Mouse (Mus musculus): Measurements from ENCODE around the gene Tcl1b4.

DNA sequence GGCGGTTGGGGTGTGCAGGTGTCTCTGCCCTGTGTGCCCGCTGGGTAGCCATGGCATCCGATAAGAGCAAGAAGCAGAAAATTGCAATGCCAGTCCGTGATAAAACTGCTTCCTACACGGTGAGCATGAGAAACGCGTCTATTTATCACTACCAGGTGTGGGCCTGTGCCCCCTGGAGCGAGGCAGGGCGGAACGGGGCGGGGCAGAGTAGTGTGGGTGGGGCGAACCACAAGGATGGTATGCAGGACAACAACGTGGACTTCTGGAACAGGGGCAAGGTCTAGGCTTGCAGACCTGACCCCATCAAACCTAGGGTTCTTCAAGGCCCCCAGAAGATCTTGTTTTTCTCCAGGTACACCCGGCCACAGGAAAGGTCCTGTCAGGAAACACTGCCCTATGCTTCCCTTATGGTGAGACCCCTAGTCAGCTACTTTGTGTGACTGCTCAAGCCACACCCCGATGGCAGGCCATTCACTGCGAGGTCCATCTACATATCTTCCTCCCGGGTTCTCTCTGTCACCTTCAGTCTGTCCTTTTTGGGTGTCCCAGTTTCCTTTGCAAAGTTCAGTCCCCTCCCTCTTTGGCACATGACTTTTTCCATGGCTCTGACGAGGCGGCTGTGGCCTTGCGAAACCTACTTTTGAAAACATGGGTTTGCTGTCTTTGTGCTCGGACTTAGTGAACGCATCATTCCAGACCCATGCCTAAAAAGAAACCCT, 21.0 kb downstream of the Tcl1b4 start, which contains the start of gene Tcl1:
- TF ChIP-seq TCF3 (IDR thresholded peaks at IDR 0.05; ENCODE audit: insufficient read length, low read depth) (no peak), POLR2A (IDR thresholded peaks at IDR 0.05; ENCODE audit: insufficient read length, low read depth) (no peak), REST (IDR thresholded peaks at IDR 0.05; ENCODE audit: insufficient read depth, insufficient read length) (no peak), POLR2AphosphoS2 (IDR thresholded peaks at IDR 0.05; ENCODE audit: insufficient read length, low read depth) (no peak), CEBPB (IDR thresholded peaks at IDR 0.05; ENCODE audit: insufficient read depth, poor library complexity, severe bottlenecking) (no peak), TCF12 (IDR thresholded peaks at IDR 0.05; ENCODE audit: insufficient read depth, poor library complexity, severe bottlenecking) (no peak), E2F4 (IDR thresholded peaks at IDR 0.05; ENCODE audit: insufficient read depth) (no peak), USF1 (IDR thresholded peaks at IDR 0.05; ENCODE audit: low read depth) (no peak), MYOD1 (IDR thresholded peaks at IDR 0.05; ENCODE audit: control insufficient read depth in 1 of 3, insufficient read length in 2 of 3, low read depth in 2 of 3) (no peak), SRF (IDR thresholded peaks at IDR 0.05; ENCODE audit: control insufficient read depth, insufficient read length, low read depth) (no peak)
